Mouse (Mus musculus) retina, adult 2 months (tissue): ENCODE measurements around the gene Tomm34.
"Not testable (repeated sequence)": the region's sequence is repeated elsewhere in the genome, so short reads cannot be mapped to it uniquely, and the experiment has no call there.

ENCODE experiments used
- DNase-seq: peaks from one replicate; pipeline ENCODE4 v3.0.0-alpha.2; 2012; ENCODE audit warnings: low read depth, low spot score

The Tomm34 gene

DNA sequence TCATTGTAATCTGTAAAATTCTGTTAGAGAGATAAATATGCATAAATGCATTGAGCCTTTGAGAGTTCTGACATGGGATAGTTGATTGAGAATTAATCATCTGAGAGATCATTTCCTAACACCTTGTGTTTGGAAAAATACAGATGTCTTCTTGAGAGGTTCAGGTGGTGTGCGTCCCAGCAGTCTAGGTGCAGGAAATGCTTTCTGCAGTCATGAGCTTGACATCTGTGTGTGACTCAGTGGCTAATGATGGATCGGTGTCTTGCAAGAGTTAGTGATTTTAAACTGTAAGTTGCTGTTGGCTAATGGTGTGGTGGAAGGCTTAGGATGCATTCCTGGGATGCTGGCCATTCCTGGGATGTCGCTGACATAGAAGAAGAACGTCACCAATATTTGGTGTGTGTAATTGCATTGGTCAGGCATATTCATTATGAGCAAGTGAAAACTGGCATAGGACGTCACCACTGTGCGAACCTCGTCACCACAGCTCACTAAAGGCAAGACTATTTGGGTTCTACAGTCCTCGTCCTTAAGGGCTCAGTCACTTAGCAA is 6.0 kb upstream of the Tomm34 start:
- DNase-seq: no peak

- DNase-seq: no peak
These were observed 4.1 kb upstream of the Tomm34 start for GRCm38 (mm10) chr2:164075088-164075487.

DNA sequence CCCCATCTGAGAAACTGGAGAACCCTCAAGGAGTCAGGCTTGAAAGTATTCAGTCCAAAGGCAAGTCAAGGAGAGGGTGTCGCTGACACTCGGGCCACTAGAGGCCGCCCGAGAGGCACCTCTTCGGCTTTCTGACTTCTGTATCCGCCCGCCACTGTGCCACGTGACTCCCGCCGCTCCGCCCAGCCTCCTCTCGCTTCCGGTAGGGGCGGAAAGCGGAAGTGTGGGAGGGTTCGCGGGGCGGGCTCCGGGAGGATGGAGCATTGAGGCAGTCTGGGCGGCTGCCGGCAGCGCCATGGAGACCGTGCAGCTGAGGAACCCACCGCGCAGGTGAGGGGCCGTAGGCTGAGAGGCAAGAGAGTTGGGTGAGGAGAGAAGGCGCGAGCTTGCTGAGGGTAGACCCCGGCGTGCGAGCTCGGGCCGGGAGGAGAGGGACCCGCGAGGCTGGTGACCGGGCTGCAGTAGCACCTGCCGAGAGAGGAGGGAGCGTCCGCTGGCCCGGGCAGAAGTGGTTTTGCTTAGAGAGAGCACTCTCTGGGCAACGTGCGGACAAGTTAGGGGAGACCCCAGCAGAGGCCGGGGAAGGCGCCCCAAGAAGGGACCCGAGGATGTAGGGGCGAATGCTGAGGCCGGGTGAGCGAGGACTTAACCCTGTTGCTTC is 3.1 kb upstream of the Tomm34 start:
- peak; percentile 84 for DNase-seq

DNA sequence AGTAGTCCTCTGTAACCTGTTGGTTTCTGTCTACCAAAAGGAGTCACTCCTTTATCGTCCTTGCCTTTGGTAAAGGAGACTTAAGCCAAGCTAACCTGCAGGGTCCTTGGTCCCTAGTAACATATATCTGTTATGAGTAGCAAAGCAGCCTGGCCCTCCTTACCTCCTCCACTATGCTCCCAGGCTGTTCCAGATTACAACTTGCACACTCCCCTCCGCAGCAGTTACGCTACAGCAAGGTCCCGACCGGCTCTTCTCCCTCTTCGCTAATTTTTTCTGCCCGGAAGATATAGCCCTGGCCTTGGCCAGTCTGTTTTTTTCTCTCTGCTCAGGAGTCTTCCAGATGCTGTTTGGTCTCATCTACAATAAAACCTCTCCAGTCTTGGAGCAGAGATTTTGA is 2.2 kb upstream of the Tomm34 start:
- no peak for DNase-seq

DNA sequence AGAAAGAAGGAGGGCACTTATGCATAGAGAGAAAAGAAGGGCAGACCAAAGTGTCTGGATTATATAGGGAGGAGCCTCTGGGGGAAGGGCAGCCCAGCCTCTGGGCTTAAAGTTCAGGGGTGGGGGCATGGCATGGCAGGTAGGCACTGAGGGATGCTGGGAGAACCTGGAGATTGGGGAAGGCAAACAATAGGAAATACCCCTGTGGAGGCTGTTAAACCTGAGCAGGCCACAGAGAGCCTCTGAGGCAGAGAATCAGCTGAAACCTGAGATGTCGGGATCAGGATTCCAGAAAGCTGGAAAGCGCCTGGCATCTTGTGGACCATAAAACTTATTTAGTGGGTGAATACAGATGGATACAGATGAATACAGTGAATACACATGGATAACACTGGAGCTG is 1.1 kb upstream of the Tomm34 start:
- DNase-seq: no peak

DNA sequence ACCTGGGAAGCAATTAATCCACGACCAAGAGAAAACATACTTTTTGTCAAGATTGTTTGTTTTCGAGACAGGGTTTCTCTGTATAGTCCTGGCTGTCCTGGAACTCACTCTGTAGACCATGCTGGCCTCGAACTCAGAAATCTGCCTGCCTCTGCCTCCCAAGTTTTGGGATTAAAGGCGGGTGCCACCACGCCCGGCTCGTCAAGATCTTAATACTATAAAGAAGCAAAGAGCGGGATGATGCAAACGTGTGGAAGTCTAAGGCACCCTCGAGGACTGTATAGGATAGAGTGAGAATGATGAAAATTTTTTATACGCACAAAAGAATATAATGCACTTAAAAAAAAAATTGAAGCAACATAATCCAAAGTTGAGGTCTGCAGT is 460 bp upstream of the Tomm34 start:
- not testable (repeated sequence) for DNase-seq

DNA sequence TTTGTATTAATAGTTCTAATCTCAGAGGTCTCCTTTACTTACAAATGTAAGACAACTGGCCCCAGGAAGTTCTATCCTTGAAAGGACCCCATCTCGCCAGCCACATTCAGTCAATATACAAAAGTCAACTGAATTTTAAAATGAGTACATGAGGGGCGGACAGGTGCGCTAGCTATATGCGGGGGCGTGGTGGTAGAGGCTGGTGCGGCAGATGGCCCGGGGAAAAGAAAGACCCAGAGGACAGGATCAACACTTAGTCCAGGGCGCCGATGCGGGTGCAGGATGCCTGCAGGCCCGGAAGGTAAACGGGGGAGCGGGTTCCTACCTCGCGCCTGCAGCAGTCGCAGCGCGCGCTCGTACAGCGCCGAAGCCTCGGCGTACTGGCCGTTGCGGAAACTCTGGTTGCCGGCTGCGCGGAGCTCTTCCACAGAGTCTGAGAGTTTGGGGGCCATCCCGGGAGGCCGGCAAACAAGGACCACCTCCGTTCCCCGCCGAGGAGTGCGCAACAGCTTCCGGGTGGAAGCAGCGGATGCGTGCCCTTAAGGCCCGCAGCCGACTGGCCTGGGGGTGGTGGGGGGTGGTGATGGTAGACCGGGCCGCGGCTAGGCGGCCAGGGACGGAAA is 716 bp downstream of the Tomm34 start, which contains the start of gene Stk4:
TSS of gene Stk4 (plus strand) at position 181 of the 623 bp plus-strand sequence.
- DNase-seq: peak; percentile 11

DNA sequence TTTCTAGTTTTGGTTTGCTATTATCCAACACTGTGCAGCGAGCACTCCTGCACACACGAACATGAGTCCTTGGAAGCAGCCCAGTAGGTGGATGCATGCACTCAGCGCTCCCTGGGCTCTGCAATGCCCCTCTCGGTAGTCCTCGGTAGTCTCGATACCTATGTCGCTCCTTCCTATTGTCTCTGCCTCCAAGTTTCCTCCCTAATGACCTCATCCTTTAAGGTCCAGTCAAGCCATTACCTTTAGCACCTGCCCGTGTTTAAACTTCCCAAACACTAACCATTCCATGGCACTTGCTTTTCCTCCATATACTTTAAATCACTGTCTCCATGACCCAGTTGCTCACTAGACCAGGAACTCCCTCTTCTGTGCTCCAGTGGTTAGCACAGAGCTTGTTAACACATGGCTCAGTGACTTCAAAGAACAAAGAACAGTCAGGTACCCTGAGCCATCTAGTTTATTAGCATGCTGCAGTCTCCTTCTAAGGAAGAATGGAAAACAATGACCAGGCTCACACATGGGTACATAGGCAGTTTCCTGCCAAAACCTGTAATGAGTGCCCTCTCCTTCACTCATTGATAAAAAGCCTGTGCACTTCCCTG is 11.2 kb downstream of the Tomm34 start:
- DNase-seq: no peak

- no peak for DNase-seq
These were observed 16.3 kb downstream of the Tomm34 start for GRCm38 (mm10) chr2:164054671-164055070.

- DNase-seq: no peak
These were observed 17.2 kb downstream of the Tomm34 start for GRCm38 (mm10) chr2:164053767-164054166.

- DNase-seq: no peak
These were observed 23.7 kb downstream of the Tomm34 start for GRCm38 (mm10) chr2:164047197-164047690.

DNA sequence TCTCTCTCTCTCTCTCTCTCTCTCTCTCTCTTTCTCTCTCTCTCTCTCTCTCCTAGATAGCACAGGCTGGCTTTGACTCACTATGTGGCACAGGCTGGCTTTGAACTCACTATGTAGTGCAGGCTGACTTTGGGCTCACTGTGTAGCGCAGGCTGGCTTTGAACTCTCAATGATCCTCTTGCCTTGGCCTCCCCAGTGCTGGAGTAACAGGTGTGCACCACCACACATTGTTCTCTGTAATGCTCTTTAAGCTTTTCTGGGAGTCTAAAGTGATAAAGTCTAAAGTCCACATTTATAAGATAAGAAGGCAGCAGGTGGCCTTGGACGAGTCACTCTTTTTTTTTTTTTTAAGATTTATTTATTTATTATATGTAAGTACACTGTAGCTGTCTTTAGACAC is 29.4 kb downstream of the Tomm34 start:
- DNase-seq: no peak

- DNase-seq: no peak
These were observed 30.0 kb downstream of the Tomm34 start for GRCm38 (mm10) chr2:164040949-164041348.

DNA sequence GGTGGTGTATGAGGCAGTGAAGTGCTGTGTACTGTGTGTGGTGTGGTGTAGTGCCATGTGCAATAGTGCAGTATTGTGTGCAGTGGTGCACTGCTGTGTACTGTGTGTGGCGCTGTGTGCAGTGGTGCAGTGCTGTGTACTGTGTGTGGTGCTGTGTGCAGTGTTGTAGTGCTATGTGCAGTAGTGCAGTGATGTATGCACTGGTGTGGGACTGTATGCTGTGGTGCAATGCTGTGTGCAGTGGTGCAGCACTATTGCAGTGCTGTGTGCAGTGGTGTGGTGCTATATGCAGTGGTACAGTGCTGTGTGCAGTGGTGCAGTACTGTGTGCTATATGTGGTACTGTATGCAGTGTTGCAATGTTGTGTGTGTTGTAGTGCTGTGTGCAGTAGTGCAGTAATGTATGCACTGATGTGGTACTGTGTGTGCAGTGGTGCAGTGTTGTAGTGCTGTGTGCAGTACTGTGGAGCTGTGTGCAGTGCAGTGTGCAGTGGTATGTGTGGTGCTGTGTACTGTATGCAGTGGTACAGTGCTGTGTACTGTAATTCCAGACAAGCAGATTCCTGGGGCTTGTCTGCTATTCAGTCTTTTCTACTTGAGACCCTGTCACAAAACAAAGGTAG is 32.5 kb downstream of the Tomm34 start:
- no peak for DNase-seq

DNA sequence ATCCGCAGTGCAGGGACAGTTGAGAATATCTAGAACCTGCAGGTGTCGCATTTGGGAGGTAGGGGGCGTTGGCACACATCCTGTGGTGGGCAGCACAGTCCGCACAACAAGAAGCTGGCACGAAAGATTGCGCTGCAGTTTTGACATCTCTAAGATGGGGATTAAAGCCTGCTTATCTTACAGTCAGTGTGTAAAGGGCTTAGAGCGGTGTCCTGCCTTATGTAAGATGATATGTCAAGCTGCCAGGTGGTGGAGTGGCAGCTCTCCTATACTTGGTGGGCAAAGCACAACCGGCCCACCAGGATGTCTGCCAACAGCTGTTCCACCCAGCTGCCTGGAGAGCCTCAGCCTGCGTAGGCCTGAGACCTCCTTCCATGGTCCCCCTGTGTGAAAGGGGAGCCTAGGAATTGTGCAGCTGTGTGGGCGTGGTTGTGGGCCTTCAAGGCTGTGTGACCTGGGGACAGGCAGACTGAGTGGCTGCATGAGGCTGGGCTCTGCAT is 34.4 kb downstream of the Tomm34 start:
- DNase-seq: peak; percentile 47

- no peak for DNase-seq
These were observed 38.0 kb downstream of the Tomm34 start for GRCm38 (mm10) chr2:164032973-164033372.

GRCm38 (mm10) chr2:164031147-164031546 is 39.8 kb downstream of the Tomm34 start:
- DNase-seq: no peak

- no peak for DNase-seq
These were observed 45.8 kb downstream of the Tomm34 start, which contains the start of gene Pabpc1l for GRCm38 (mm10) chr2:164025150-164025549. Gene Pabpc1l, plus strand, starts transcription at chr2:164025450.

GRCm38 (mm10) chr2:164022104-164022503 is 48.9 kb downstream of the Tomm34 start:
- no peak for DNase-seq

GRCm38 (mm10) chr2:164019943-164020342 is 51.0 kb downstream of the Tomm34 start:
- DNase-seq: no peak

DNA sequence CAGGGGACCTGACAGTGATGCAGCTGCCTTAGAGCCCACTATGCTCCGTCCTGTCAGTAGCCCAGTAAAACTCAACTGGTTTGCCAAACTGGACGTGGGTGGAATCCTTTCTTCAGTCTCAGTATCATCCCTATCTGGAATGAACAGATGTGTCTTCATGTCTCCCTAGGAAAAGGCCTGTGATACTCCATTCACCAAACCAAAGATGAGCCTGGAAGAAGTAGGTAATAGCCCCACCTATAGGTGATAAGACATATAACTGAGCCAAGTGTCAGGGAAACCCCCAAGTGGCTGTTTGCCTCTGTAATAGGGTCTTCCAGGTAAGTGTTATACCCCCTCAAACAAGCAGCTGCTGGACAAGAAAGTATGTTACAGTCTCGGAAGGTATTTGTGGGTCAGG is 52.1 kb downstream of the Tomm34 start:
- DNase-seq: no peak

GRCm38 (mm10) chr2:164015304-164015703 is 55.7 kb downstream of the Tomm34 start:
- no peak for DNase-seq
